Mouse (Mus musculus): Measurements from ENCODE around the gene Rgcc. TPM values are rescaled to one million over a fixed set of nuclear protein-coding genes. Genes with fewer than 3 reads are reported as not detected.

Gene Rgcc
- total RNA-seq, 2 experiments from 2014 or later = 154 to 227 TPM

DNA sequence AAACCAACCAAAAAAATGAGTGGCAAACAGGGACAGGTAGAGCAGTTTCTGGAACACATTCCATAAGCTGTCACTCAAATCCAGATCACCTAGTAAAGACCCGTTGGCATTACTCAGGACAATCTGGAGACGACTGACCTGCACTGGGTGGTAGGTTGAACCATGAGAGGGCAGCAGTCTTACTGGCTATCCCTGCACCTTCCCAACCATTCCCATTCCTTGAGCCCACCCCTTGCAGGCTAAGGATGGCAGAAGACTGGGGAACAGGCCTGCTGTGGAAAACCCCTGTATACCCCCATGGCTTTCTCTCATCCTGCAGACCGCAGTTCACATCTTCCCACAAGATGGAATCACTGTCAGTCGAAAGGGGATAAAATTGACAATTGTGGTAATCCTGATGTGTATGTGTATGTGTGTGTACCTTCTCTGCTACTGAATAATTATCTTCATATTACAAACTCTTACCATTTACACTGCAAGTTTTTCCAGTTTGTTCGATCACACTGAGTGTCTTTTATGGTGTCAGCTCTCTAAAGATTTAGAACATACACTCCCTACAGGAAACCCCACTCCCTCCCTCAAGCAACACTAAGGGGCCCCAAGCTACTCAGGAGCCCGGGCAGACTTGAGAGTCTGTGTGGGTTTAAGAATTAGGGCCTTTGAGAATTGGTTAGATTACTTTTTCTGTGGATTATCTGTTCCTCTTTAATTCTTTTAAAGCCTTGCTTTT lies 59.6 kb downstream of the Rgcc start:
- DNase-seq = no peak

DNA sequence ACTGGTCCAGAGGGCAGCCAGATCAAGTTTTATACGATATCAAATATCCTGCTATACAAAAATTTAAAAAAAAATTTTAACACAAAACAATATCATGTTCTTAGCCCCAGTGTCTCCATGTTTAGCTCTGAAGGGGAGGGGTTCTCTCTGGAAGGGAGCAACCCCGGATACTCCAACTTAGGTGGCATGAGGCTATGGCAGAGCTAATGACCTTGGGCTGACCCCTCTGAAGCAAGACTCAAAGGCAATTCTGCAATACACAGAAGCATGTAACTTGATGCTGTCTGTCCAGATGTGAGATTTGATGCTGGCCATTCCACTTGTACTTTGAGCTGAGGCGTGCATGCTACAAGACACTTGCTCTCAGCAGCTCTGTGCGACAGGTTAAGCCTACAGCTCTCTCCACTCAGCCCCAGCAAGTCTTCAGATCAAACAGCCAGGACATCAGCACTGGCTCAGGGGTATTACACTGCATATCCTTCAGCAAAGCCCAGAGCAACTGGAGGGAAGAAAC lies 60.3 kb downstream of the Rgcc start:
- DNase-seq = no peak

DNA sequence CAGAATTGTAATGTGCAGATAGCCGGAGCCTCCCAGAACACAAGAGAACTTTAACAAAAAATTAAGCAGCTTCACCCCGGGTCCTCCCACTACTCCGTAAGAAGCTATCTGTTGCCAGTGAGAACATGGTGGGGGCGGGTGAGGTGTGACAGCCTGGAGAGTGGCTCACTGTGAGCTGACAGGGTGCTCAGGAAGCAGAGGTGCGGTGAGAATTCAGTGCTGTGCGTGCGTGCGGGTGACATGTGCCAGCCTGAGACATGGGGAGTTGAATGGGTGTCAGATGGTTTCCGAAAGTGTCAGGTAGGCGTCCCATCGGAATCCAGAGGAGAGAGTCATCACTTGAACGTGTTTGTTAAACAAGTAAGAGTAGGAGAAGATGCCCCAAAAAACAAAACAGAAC lies 62.0 kb downstream of the Rgcc start:
- DNase-seq = no peak

Other genes with a start within 250 kb of the Rgcc start
- not detected for gene Zfp957, start 54.3 kb downstream of the Rgcc start, total RNA-seq (2021)
- 10 to 100 TPM; 18.0 to 27.0 TPM for gene Naa16, start 89.1 kb upstream of the Rgcc start, total RNA-seq (2021)
- gene Mtrf1, start 96.1 kb upstream of the Rgcc start, total RNA-seq (2021) = 1 to 10 TPM; 5.4 to 8.7 TPM
- gene Kbtbd7, start 124.9 kb upstream of the Rgcc start, total RNA-seq (2021) = 10 to 100 TPM in 1 of 2 experiments, 1 to 10 TPM in 1; 9.8 to 11.4 TPM
- under 1 TPM; 0.61 to 0.72 TPM for gene Kbtbd6, start 150.2 kb upstream of the Rgcc start, total RNA-seq (2021)
- 10 to 100 TPM; 24.7 to 27.4 TPM for gene Elf1, start 179.5 kb upstream of the Rgcc start, total RNA-seq (2021)
- gene Wbp4, start 179.9 kb upstream of the Rgcc start, total RNA-seq (2021) = 10 to 100 TPM; 33.5 to 33.6 TPM